Mouse (Mus musculus): ENCODE results near the gene Fam81a. TPM values are rescaled to one million over a fixed set of nuclear protein-coding genes. Genes with fewer than 3 reads are reported as not detected.

Gene Fam81a
- polyA plus RNA-seq, 1 experiment, result 0.90 TPM

- Histone ChIP-seq H3K79me3 (ENCODE audit: low read depth) (no peaks in the 10 kb centered on the region), H3K36me3 (ENCODE audit: control insufficient read depth, insufficient read depth) (no peaks in the 10 kb centered on the region), H3ac (ENCODE audit: control insufficient read depth, insufficient read length, low read depth) (peak overlapping the region; percentile 34), H3K27me3 (ENCODE audit: control insufficient read depth, insufficient read depth, insufficient read length) (peaks cover 4% of the 10 kb centered on the region), H3K79me2 (ENCODE audit: control insufficient read depth, insufficient read depth) (no peaks in the 10 kb centered on the region), H3K4me3 (ENCODE audit: insufficient read depth, poor library complexity, severe bottlenecking) (no peak overlapping the region)
- TF ChIP-seq MYOD1 (IDR thresholded peaks at IDR 0.05; ENCODE audit: control insufficient read depth, insufficient read length, low read depth), result no peak
- TF ChIP-seq FOSL1 (IDR thresholded peaks at IDR 0.05; ENCODE audit: insufficient read depth, low read length, poor library complexity, severe bottlenecking), result no peak
- TF ChIP-seq CTCF (IDR thresholded peaks at IDR 0.05; ENCODE audit: control insufficient read depth, insufficient read depth, insufficient read length), result no peak
- no peak for TF ChIP-seq USF1 (IDR thresholded peaks at IDR 0.05; ENCODE audit: low read depth)
- no peak for TF ChIP-seq MAX (IDR thresholded peaks at IDR 0.05)
- no peak for TF ChIP-seq MYOG (IDR thresholded peaks at IDR 0.05; ENCODE audit: control insufficient read depth, extremely low read depth, insufficient read length)
- no peak for TF ChIP-seq CEBPB (IDR thresholded peaks at IDR 0.05; ENCODE audit: low read depth)
Measured at GRCm38 (mm10) chr9:70140871-70141796, 1.2 kb downstream of the Fam81a start.

GRCm38 (mm10) chr9:70140340-70140739 lies 2.0 kb downstream of the Fam81a start:
- H3K79me3 ChIP-seq (ENCODE audit: low read depth), result no peaks in the 10 kb centered on the region
- TF ChIP-seq CTCF (IDR thresholded peaks at IDR 0.05; ENCODE audit: control insufficient read depth, insufficient read depth, insufficient read length), result no peak
- TF ChIP-seq FOSL1 (IDR thresholded peaks at IDR 0.05; ENCODE audit: insufficient read depth, low read length, poor library complexity, severe bottlenecking), result no peak
- TF ChIP-seq MAX (IDR thresholded peaks at IDR 0.05), result no peak
- TF ChIP-seq MYOD1 (IDR thresholded peaks at IDR 0.05; ENCODE audit: control insufficient read depth, insufficient read length, low read depth), result no peak
- no peak for TF ChIP-seq CEBPB (IDR thresholded peaks at IDR 0.05; ENCODE audit: low read depth)
- TF ChIP-seq MYOG (IDR thresholded peaks at IDR 0.05; ENCODE audit: control insufficient read depth, extremely low read depth, insufficient read length), result no peak
- no peaks in the 10 kb centered on the region for H3K36me3 ChIP-seq (ENCODE audit: control insufficient read depth, insufficient read depth)
- H3K79me2 ChIP-seq (ENCODE audit: control insufficient read depth, insufficient read depth), result no peaks in the 10 kb centered on the region
- no peak overlapping the region for H3ac ChIP-seq (ENCODE audit: control insufficient read depth, insufficient read length, low read depth)
- H3K27me3 ChIP-seq (ENCODE audit: control insufficient read depth, insufficient read depth, insufficient read length), result peaks cover 4% of the 10 kb centered on the region
- no peak overlapping the region for H3K4me3 ChIP-seq (ENCODE audit: insufficient read depth, poor library complexity, severe bottlenecking)

- H3ac ChIP-seq (ENCODE audit: control insufficient read depth, insufficient read length, low read depth), result no peak overlapping the region
- no peaks in the 10 kb centered on the region for H3K79me3 ChIP-seq (ENCODE audit: low read depth)
- no peaks in the 10 kb centered on the region for H3K36me3 ChIP-seq (ENCODE audit: control insufficient read depth, insufficient read depth)
- no peak for TF ChIP-seq MYOG (IDR thresholded peaks at IDR 0.05; ENCODE audit: control insufficient read depth, extremely low read depth, insufficient read length)
- TF ChIP-seq MAX (IDR thresholded peaks at IDR 0.05), result no peak
- TF ChIP-seq CEBPB (IDR thresholded peaks at IDR 0.05; ENCODE audit: low read depth), result no peak
- no peak for TF ChIP-seq USF1 (IDR thresholded peaks at IDR 0.05; ENCODE audit: low read depth)
- TF ChIP-seq FOSL1 (IDR thresholded peaks at IDR 0.05; ENCODE audit: insufficient read depth, low read length, poor library complexity, severe bottlenecking), result no peak
- TF ChIP-seq CTCF (IDR thresholded peaks at IDR 0.05; ENCODE audit: control insufficient read depth, insufficient read depth, insufficient read length), result no peak
- TF ChIP-seq MYOD1 (IDR thresholded peaks at IDR 0.05; ENCODE audit: control insufficient read depth, insufficient read length, low read depth), result no peak
- H3K27me3 ChIP-seq (ENCODE audit: control insufficient read depth, insufficient read depth, insufficient read length), result peaks cover 4% of the 10 kb centered on the region
- no peak overlapping the region for H3K4me3 ChIP-seq (ENCODE audit: insufficient read depth, poor library complexity, severe bottlenecking)
- no peaks in the 10 kb centered on the region for H3K79me2 ChIP-seq (ENCODE audit: control insufficient read depth, insufficient read depth)
Measured at GRCm38 (mm10) chr9:70139331-70139885, 3.0 kb downstream of the Fam81a start.

GRCm38 (mm10) chr9:70138511-70138910 lies 3.8 kb downstream of the Fam81a start:
- Histone ChIP-seq H3K27me3 (ENCODE audit: control insufficient read depth, insufficient read depth, insufficient read length) (peaks cover 4% of the 10 kb centered on the region), H3K36me3 (ENCODE audit: control insufficient read depth, insufficient read depth) (no peaks in the 10 kb centered on the region), H3ac (ENCODE audit: control insufficient read depth, insufficient read length, low read depth) (no peak overlapping the region), H3K79me3 (ENCODE audit: low read depth) (no peaks in the 10 kb centered on the region), H3K79me2 (ENCODE audit: control insufficient read depth, insufficient read depth) (no peaks in the 10 kb centered on the region), H3K4me3 (ENCODE audit: insufficient read depth, poor library complexity, severe bottlenecking) (no peak overlapping the region)
- TF ChIP-seq USF1 (IDR thresholded peaks at IDR 0.05; ENCODE audit: low read depth) (no peak), MAX (IDR thresholded peaks at IDR 0.05) (no peak), MYOD1 (IDR thresholded peaks at IDR 0.05; ENCODE audit: control insufficient read depth, insufficient read length, low read depth) (no peak), MYOG (IDR thresholded peaks at IDR 0.05; ENCODE audit: control insufficient read depth, extremely low read depth, insufficient read length) (no peak), FOSL1 (IDR thresholded peaks at IDR 0.05; ENCODE audit: insufficient read depth, low read length, poor library complexity, severe bottlenecking) (no peak), CTCF (IDR thresholded peaks at IDR 0.05; ENCODE audit: control insufficient read depth, insufficient read depth, insufficient read length) (no peak), CEBPB (IDR thresholded peaks at IDR 0.05; ENCODE audit: low read depth) (no peak)

- Histone ChIP-seq H3K27me3 (ENCODE audit: control insufficient read depth, insufficient read depth, insufficient read length) (peaks cover 4% of the 10 kb centered on the region), H3K36me3 (ENCODE audit: control insufficient read depth, insufficient read depth) (no peaks in the 10 kb centered on the region), H3K79me3 (ENCODE audit: low read depth) (no peaks in the 10 kb centered on the region), H3K79me2 (ENCODE audit: control insufficient read depth, insufficient read depth) (no peaks in the 10 kb centered on the region), H3ac (ENCODE audit: control insufficient read depth, insufficient read length, low read depth) (no peak overlapping the region), H3K4me3 (ENCODE audit: insufficient read depth, poor library complexity, severe bottlenecking) (no peak overlapping the region)
- no peak for TF ChIP-seq MAX (IDR thresholded peaks at IDR 0.05)
- no peak for TF ChIP-seq CEBPB (IDR thresholded peaks at IDR 0.05; ENCODE audit: low read depth)
- no peak for TF ChIP-seq CTCF (IDR thresholded peaks at IDR 0.05; ENCODE audit: control insufficient read depth, insufficient read depth, insufficient read length)
- TF ChIP-seq MYOD1 (IDR thresholded peaks at IDR 0.05; ENCODE audit: control insufficient read depth, insufficient read length, low read depth), result no peak
- no peak for TF ChIP-seq FOSL1 (IDR thresholded peaks at IDR 0.05; ENCODE audit: insufficient read depth, low read length, poor library complexity, severe bottlenecking)
- no peak for TF ChIP-seq MYOG (IDR thresholded peaks at IDR 0.05; ENCODE audit: control insufficient read depth, extremely low read depth, insufficient read length)
- TF ChIP-seq USF1 (IDR thresholded peaks at IDR 0.05; ENCODE audit: low read depth), result no peak
Measured at GRCm38 (mm10) chr9:70137991-70138390, 4.4 kb downstream of the Fam81a start.
